Mouse (Mus musculus) testis, postnatal 14 days (tissue): Measurements from ENCODE around the gene Tmem86b.
"Not testable (repeated sequence)": the region's sequence is repeated elsewhere in the genome, so short reads cannot be mapped to it uniquely, and the experiment has no call there.

Experiments used
- DNase-seq: peaks from one replicate; pipeline ENCODE4 v3.0.0; 2021; ENCODE audit warnings: low spot score

The Tmem86b gene

GRCm38 (mm10) chr7:4647992-4648391, 16.8 kb upstream of the Tmem86b start:
- DNase-seq, result no peak

GRCm38 (mm10) chr7:4647291-4647690, 16.1 kb upstream of the Tmem86b start:
- DNase-seq, result no peak

GRCm38 (mm10) chr7:4646806-4647205, 15.6 kb upstream of the Tmem86b start:
- no peak for DNase-seq

GRCm38 (mm10) chr7:4643225-4643624, 12.0 kb upstream of the Tmem86b start:
- no peak for DNase-seq

- DNase-seq, result no peak
Observed at GRCm38 (mm10) chr7:4641956-4642355, 10.7 kb upstream of the Tmem86b start.

- no peak for DNase-seq
Observed at GRCm38 (mm10) chr7:4641155-4641554, 9.9 kb upstream of the Tmem86b start.

- no peak for DNase-seq
Observed at GRCm38 (mm10) chr7:4636179-4636578, 5.0 kb upstream of the Tmem86b start.

GRCm38 (mm10) chr7:4630198-4630597, 1.0 kb downstream of the Tmem86b start:
- no peak for DNase-seq

- DNase-seq, result no peak
Observed at GRCm38 (mm10) chr7:4629586-4629985, 1.6 kb downstream of the Tmem86b start.

- DNase-seq, result no peak
Observed at GRCm38 (mm10) chr7:4625928-4626327, 5.3 kb downstream of the Tmem86b start.

- no peak for DNase-seq
Observed at GRCm38 (mm10) chr7:4624343-4624742, 6.9 kb downstream of the Tmem86b start.

- DNase-seq, result no peak
Observed at GRCm38 (mm10) chr7:4623544-4624189, 7.6 kb downstream of the Tmem86b start.

GRCm38 (mm10) chr7:4619979-4620378, 11.2 kb downstream of the Tmem86b start:
- DNase-seq, result peak; percentile 28

- DNase-seq, result no peak
Observed at GRCm38 (mm10) chr7:4613740-4614403, 17.4 kb downstream of the Tmem86b start.

- DNase-seq, result no peak
Observed at GRCm38 (mm10) chr7:4612956-4613355, 18.3 kb downstream of the Tmem86b start.

GRCm38 (mm10) chr7:4612386-4612785, 18.8 kb downstream of the Tmem86b start:
- no peak for DNase-seq

- no peak for DNase-seq
Observed at GRCm38 (mm10) chr7:4611921-4612341, 19.3 kb downstream of the Tmem86b start.

GRCm38 (mm10) chr7:4611511-4611910, 19.7 kb downstream of the Tmem86b start:
- DNase-seq, result no peak

GRCm38 (mm10) chr7:4608002-4608401, 23.2 kb downstream of the Tmem86b start:
- DNase-seq, result no peak

- DNase-seq, result no peak
Observed at GRCm38 (mm10) chr7:4603873-4604272, 27.3 kb downstream of the Tmem86b start, which contains the start of gene Ptprh. Gene Ptprh, minus strand, starts transcription at chr7:4604041.

- no peak for DNase-seq
Observed at GRCm38 (mm10) chr7:4602969-4603368, 28.3 kb downstream of the Tmem86b start.

GRCm38 (mm10) chr7:4597046-4597445, 34.2 kb downstream of the Tmem86b start:
- DNase-seq, result not testable (repeated sequence)

GRCm38 (mm10) chr7:4581481-4581880, 49.7 kb downstream of the Tmem86b start:
- not testable (repeated sequence) for DNase-seq
